Mouse (Mus musculus) midbrain, postnatal 0 days (tissue): Measurements from ENCODE around the gene Atrip. TPM values are rescaled to one million over a fixed set of nuclear protein-coding genes. Genes with fewer than 3 reads are reported as not detected.
A peak's percentile ranks its signal among the peaks of the same experiment; 100 is the strongest.

Experiments
- ATAC-seq: fragments of 200-750 bp; cut with Nextera tagmentation; 2 replicates; pipeline ENCODE4 v1.8.0; 2017; ENCODE audit warnings: moderate number of reproducible peaks, mild to moderate bottlenecking, moderate TSS enrichment, moderate library complexity; ENCODE audit not compliant: low FRiP score
- DNase-seq: peaks from one replicate; pipeline ENCODE4 v3.0.0-alpha.2; 2015; ENCODE audit warnings: low spot score
- H3K27ac ChIP-seq: fragments of 300-500 bp; sonication (generic); 2 replicates; pipeline ENCODE4 v1.5.1; 2014; ENCODE audit warnings: low read depth, mild to moderate bottlenecking, low read length, mixed read lengths
- H3K27me3 ChIP-seq: fragments of 300-500 bp; sonication (generic); 2 replicates; pipeline ENCODE4 v1.6.1; 2014; ENCODE audit warnings: low read length, control low read depth, mixed read lengths; ENCODE audit not compliant: insufficient read depth
- H3K36me3 ChIP-seq: fragments of 300-500 bp; sonication (generic); 2 replicates; pipeline ENCODE4 v1.6.1; 2014; ENCODE audit warnings: low read length, control low read depth, mixed read lengths; ENCODE audit not compliant: insufficient read depth
- H3K4me1 ChIP-seq: fragments of 300-500 bp; sonication (generic); 2 replicates; pipeline ENCODE4 v1.6.1; 2014; ENCODE audit warnings: mild to moderate bottlenecking, control low read depth, antibody characterized with exemption, low read length, mixed read lengths; ENCODE audit not compliant: insufficient read depth
- H3K4me2 ChIP-seq: fragments of 300-500 bp; sonication (generic); 2 replicates; pipeline ENCODE4 v1.6.1; 2014; ENCODE audit warnings: low read depth, mild to moderate bottlenecking, low read length, mixed read lengths; ENCODE audit not compliant: poor library complexity, severe bottlenecking
- H3K4me3 ChIP-seq: fragments of 300-500 bp; sonication (generic); 2 replicates; pipeline ENCODE4 v1.5.1; 2014; ENCODE audit warnings: low read depth, mild to moderate bottlenecking, low read length, moderate library complexity
- H3K9ac ChIP-seq: fragments of 300-500 bp; sonication (generic); replicated peaks from 2 replicates; pipeline ENCODE4 v1.6.1; 2014; ENCODE audit warnings: mild to moderate bottlenecking, low read length, moderate library complexity, mixed read lengths; ENCODE audit not compliant: poor library complexity, severe bottlenecking
- H3K9me3 ChIP-seq: fragments of 300-500 bp; sonication (generic); 2 replicates; pipeline ENCODE4 v1.6.1; 2016; ENCODE audit warnings: low read length, control low read depth
- CTCF ChIP-seq: IDR thresholded peaks from 2 replicates; pipeline ENCODE4 v1.5.1; 2016; ENCODE audit warnings: antibody characterized with exemption, mild to moderate bottlenecking
- WGBS: fragments of 180-500 bp; shearing (Covaris S2); extraction: QIAGEN DNeasy Blood & Tissue Kit; methylation state at CpG from one replicate; pipeline ENCODE4 v1.1.7; 2014; 5-methylcytosine and 5-hydroxymethylcytosine counted together
- polyA plus RNA-seq: library from polyadenylated mRNA; unstranded; fragments of >200 nt; fragmentation: Nextera tagmentation; extraction: Ambion mirVana; gene quantifications from 2 replicates; pipeline ENCODE4 v1.2.1, GENCODE M21; 2015
- total RNA-seq: library from RNA; depleted of rRNA; stranded (reverse); fragments of >200 nt; gene quantifications from 2 replicates; pipeline ENCODE4 v1.2.3, GENCODE M21; 2014

Atrip gene
- total and polyA plus RNA-seq, 2 experiments from 2014 or later, result 34.7 to 35.1 TPM

DNA sequence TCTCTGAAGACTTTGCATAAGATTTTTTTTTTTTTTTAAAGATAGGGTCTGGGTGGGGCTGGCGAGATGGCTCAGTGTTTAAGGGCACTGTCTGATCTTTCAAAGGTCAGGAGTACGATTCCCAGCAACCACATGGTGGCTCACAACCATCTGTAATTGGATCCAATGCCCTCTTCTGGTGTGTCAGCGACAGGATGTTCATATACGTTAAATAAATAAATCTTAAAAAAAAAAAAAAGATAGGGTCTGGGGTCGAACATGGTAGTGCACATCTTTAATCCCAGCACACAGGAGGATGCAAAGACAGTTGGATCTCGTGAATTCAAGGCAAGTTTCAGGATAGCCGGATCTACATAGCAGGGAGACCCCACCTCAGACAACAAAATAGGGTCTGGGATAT, 24.6 kb downstream of the Atrip start:
- ATAC-seq, result no peak
- no peak overlapping the region for H3K4me2 ChIP-seq
- H3K36me3 ChIP-seq, result no peaks in the 10 kb centered on the region
- H3K9me3 ChIP-seq, result no peaks in the 10 kb centered on the region
- no peak overlapping the region for H3K9ac ChIP-seq
- no peaks in the 10 kb centered on the region for H3K27me3 ChIP-seq
- no peak overlapping the region for H3K27ac ChIP-seq
- no peak for DNase-seq
- no peak for TF ChIP-seq CTCF
- no peak overlapping the region for H3K4me3 ChIP-seq
- H3K4me1 ChIP-seq, result no peaks in the 10 kb centered on the region
- 83% methylated on average over 7 of the region's 7 CpGs for WGBS

- WGBS, result 41% methylated on average over 5 of the region's 5 CpGs
- no peaks in the 10 kb centered on the region for H3K27me3 ChIP-seq
- no peak overlapping the region for H3K4me2 ChIP-seq
- H3K9me3 ChIP-seq, result no peaks in the 10 kb centered on the region
- no peak overlapping the region for H3K27ac ChIP-seq
- H3K4me3 ChIP-seq, result no peak overlapping the region
- no peak overlapping the region for H3K9ac ChIP-seq
- no peaks in the 10 kb centered on the region for H3K36me3 ChIP-seq
- ATAC-seq (no peak), DNase-seq (peak; percentile 10)
- peak; percentile 70 for TF ChIP-seq CTCF
- H3K4me1 ChIP-seq, result no peaks in the 10 kb centered on the region
Measured at GRCm38 (mm10) chr9:109046306-109046705, 27.6 kb downstream of the Atrip start.

DNA sequence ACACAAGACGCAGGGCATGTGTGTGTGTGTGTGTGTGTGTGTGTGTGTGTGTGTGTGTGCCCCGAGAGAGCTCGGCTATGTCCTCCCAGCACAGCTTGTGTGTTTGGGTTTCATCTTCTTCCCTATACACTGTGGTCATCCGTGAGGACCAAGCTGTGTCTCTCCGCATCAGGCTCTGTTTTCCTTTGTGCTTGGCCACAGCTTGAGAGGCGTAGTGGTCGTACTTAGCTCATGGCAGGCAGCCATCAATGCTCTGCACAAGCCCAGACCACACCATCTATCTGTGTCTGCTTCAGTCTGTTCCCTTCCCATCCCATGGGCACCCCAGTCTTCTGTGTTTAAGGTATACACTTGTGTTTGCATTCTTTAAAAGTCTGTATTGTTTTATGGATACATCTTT, 32.6 kb downstream of the Atrip start:
- H3K4me2 ChIP-seq, result no peak overlapping the region
- ATAC-seq (no peak), DNase-seq (no peak)
- H3K9ac ChIP-seq, result no peak overlapping the region
- no peaks in the 10 kb centered on the region for H3K27me3 ChIP-seq
- H3K27ac ChIP-seq, result no peak overlapping the region
- no peaks in the 10 kb centered on the region for H3K36me3 ChIP-seq
- 64% methylated on average over 7 of the region's 7 CpGs for WGBS
- H3K4me1 ChIP-seq, result 0 out of 2 replicates have a peak, but pooled peaks cover 3% of the 10 kb centered on the region
- no peaks in the 10 kb centered on the region for H3K9me3 ChIP-seq
- H3K4me3 ChIP-seq, result no peak overlapping the region
- no peak for TF ChIP-seq CTCF

- DNase-seq (no peak), ATAC-seq (no peak)
- Histone ChIP-seq H3K4me2 (no peak overlapping the region), H3K4me3 (no peak overlapping the region), H3K27me3 (no peaks in the 10 kb centered on the region), H3K36me3 (no peaks in the 10 kb centered on the region), H3K4me1 (0 out of 2 replicates have a peak, but pooled peaks cover 3% of the 10 kb centered on the region), H3K27ac (no peak overlapping the region), H3K9ac (no peak overlapping the region), H3K9me3 (no peaks in the 10 kb centered on the region)
- no peak for TF ChIP-seq CTCF
- 78% methylated on average over 6 of the region's 6 CpGs for WGBS
Measured at GRCm38 (mm10) chr9:109040906-109041305, 33.0 kb downstream of the Atrip start.

- no peak overlapping the region for H3K4me2 ChIP-seq
- H3K27ac ChIP-seq, result no peak overlapping the region
- 0 out of 2 replicates have a peak, but pooled peaks cover 3% of the 10 kb centered on the region for H3K4me1 ChIP-seq
- ATAC-seq (no peak), DNase-seq (no peak)
- no peaks in the 10 kb centered on the region for H3K36me3 ChIP-seq
- TF ChIP-seq CTCF, result no peak
- H3K27me3 ChIP-seq, result no peaks in the 10 kb centered on the region
- H3K9me3 ChIP-seq, result no peaks in the 10 kb centered on the region
- H3K9ac ChIP-seq, result no peak overlapping the region
- H3K4me3 ChIP-seq, result no peak overlapping the region
- WGBS, result 81% methylated on average over 8 of the region's 8 CpGs
Measured at GRCm38 (mm10) chr9:109040216-109040615, 33.7 kb downstream of the Atrip start.

GRCm38 (mm10) chr9:109039681-109040080, 34.2 kb downstream of the Atrip start:
- DNase-seq (no peak), ATAC-seq (no peak)
- H3K4me3 ChIP-seq, result no peak overlapping the region
- H3K9ac ChIP-seq, result no peak overlapping the region
- H3K4me2 ChIP-seq, result no peak overlapping the region
- H3K27ac ChIP-seq, result no peak overlapping the region
- no peak for TF ChIP-seq CTCF
- 0 out of 2 replicates have a peak, but pooled peaks cover 3% of the 10 kb centered on the region for H3K4me1 ChIP-seq
- WGBS, result 88% methylated on average over 4 of the region's 4 CpGs
- no peaks in the 10 kb centered on the region for H3K27me3 ChIP-seq
- no peaks in the 10 kb centered on the region for H3K9me3 ChIP-seq
- H3K36me3 ChIP-seq, result no peaks in the 10 kb centered on the region
